Mouse (Mus musculus) ES-Bruce4 (cell line): ENCODE measurements around the gene Daxx.

ENCODE experiments used
- CTCF ChIP-seq: IDR thresholded peaks from one replicate; pipeline ENCODE4 v1.8.1; 2011; ENCODE audit warnings: low read depth, low read length
- EP300 ChIP-seq: IDR thresholded peaks from 2 replicates; pipeline ENCODE4 v1.6.1; 2011; ENCODE audit warnings: low read depth, low read length; ENCODE audit not compliant: insufficient read depth
- POLR2A ChIP-seq: IDR thresholded peaks from one replicate; pipeline ENCODE4 v1.8.1; 2011; ENCODE audit warnings: low read length; ENCODE audit not compliant: insufficient read depth

DNA sequence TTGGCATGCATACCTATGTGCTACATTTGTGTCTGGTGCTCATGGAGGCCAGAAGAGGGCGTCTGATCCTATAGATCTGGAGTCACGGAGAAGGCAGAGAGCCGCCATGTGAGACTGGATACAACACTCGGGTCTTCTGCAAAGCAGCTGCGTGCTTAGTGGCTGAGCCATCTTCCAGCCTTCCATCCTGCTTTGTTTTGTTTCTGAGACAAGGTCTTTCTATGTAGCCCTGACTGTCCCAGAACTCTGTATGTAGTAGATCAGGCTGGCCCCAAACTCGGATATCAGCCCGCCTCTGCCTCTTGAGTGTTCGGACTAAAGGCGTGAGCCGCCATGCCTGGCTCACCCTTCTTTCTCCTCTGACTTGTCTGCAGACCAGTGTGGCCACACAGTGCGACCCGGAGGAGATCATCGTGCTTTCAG is 5.8 kb downstream of the Daxx start:
- no peak for TF ChIP-seq POLR2A
- peak; percentile 58 for TF ChIP-seq CTCF
- TF ChIP-seq EP300, result no peak
